Mouse (Mus musculus) naive thymus-derived CD4-positive, alpha-beta T cell, adult 5 months (primary cell): ENCODE measurements around the gene Znfx1. TPM values are rescaled to one million over a fixed set of nuclear protein-coding genes. Genes with fewer than 3 reads are reported as not detected.

Experiments used
- polyA plus RNA-seq: library from polyadenylated mRNA; unstranded; fragments of 100-300 nt; shearing (Covaris generic); gene quantifications from one replicate; pipeline ENCODE4 v1.2.1, GENCODE M21; 2017

Znfx1 gene
- polyA plus RNA-seq = 46.8 TPM

GRCm38 (mm10) chr2:167062965-167063880, at the start of gene Znfx1:
Gene Znfx1 (minus strand): TSS chr2:167063015.

GRCm38 (mm10) chr2:167014702-167015381, 48.0 kb downstream of the Znfx1 start, which contains the start of gene Ddx27:
Gene Ddx27 (plus strand): TSS chr2:167015193.

GRCm38 (mm10) chr2:166995796-166996532, 66.9 kb downstream of the Znfx1 start, which contains the start of gene Stau1:
Gene Stau1 (minus strand): TSS chr2:166996299.

Other genes with a start within 250 kb of the Znfx1 start
- 127 TPM for gene Cse1l, start 157.0 kb downstream of the Znfx1 start, polyA plus RNA-seq
- gene Stau1, start 66.7 kb downstream of the Znfx1 start, polyA plus RNA-seq = 119 TPM
- gene Ddx27, start 47.8 kb downstream of the Znfx1 start, polyA plus RNA-seq = 89.4 TPM
- 0.15 TPM for gene Kcnb1, start 127.1 kb upstream of the Znfx1 start, polyA plus RNA-seq
- not detected for gene Ptgis, start 177.6 kb upstream of the Znfx1 start, polyA plus RNA-seq